Mouse (Mus musculus): ENCODE results near the gene Cenpj.

The Cenpj gene

GRCm38 (mm10) chr14:56545491-56545890, 29.7 kb downstream of the Cenpj start:
- no peak for DNase-seq (ENCODE audit: low spot score)

GRCm38 (mm10) chr14:56544946-56545345, 30.3 kb downstream of the Cenpj start:
- no peak for DNase-seq (ENCODE audit: low spot score)

GRCm38 (mm10) chr14:56530788-56531187, 44.4 kb downstream of the Cenpj start:
- no peak for DNase-seq (ENCODE audit: low spot score)

- DNase-seq (ENCODE audit: low spot score) = no peak
Observed at GRCm38 (mm10) chr14:56514775-56515174, 60.5 kb downstream of the Cenpj start.

- DNase-seq (ENCODE audit: low spot score) = no peak
Observed at GRCm38 (mm10) chr14:56512084-56512483, 63.1 kb downstream of the Cenpj start.

- no peak for DNase-seq (ENCODE audit: low spot score)
Observed at GRCm38 (mm10) chr14:56506743-56507142, 68.5 kb downstream of the Cenpj start.

- DNase-seq (ENCODE audit: low spot score) = no peak
Observed at GRCm38 (mm10) chr14:56502407-56502806, 72.8 kb downstream of the Cenpj start.

GRCm38 (mm10) chr14:56489806-56490205, 85.4 kb downstream of the Cenpj start:
- no peak for DNase-seq (ENCODE audit: low spot score)

Measured in MN1 (cell line).